Mouse (Mus musculus): ENCODE results near the gene Pde8a. TPM values are rescaled to one million over a fixed set of nuclear protein-coding genes. Genes with fewer than 3 reads are reported as not detected.
"Not testable (repeated sequence)": the region's sequence is repeated elsewhere in the genome, so short reads cannot be mapped to it uniquely, and the experiment has no call there.

Pde8a gene
- total RNA-seq (2021): 10 to 100 TPM; 28.9 to 37.4 TPM
- long read RNA-seq, experiment 1, partial matches to known transcripts: 2 of 4 reads
- long read RNA-seq, experiment 1, other reads (novel, unspliced or antisense): 1 of 4 reads
- long read RNA-seq, experiment 2, partial matches to known transcripts: 2 of 6 reads
- long read RNA-seq, experiment 2, other reads (novel, unspliced or antisense): 0 of 6 reads

GRCm38 (mm10) chr7:81213347-81214152 lies at the start of gene Pde8a:
Gene Pde8a (plus strand): TSS chr7:81213596.
- DNase-seq: peak; percentile 48 to 77

GRCm38 (mm10) chr7:81164411-81164810 lies 49.0 kb upstream of the Pde8a start:
- no peak for DNase-seq

GRCm38 (mm10) chr7:81167124-81167523 lies 46.3 kb upstream of the Pde8a start:
- DNase-seq: peak; percentile 38 to 42

- no peak for DNase-seq
Measured at GRCm38 (mm10) chr7:81169351-81169750, 44.0 kb upstream of the Pde8a start.

- no peak for DNase-seq
Measured at GRCm38 (mm10) chr7:81173931-81174330, 39.5 kb upstream of the Pde8a start.

GRCm38 (mm10) chr7:81174654-81175053 lies 38.7 kb upstream of the Pde8a start:
- DNase-seq: no peak

GRCm38 (mm10) chr7:81176187-81176769 lies 37.1 kb upstream of the Pde8a start:
- DNase-seq: no peak

- no peak for DNase-seq
Measured at GRCm38 (mm10) chr7:81179494-81179893, 33.9 kb upstream of the Pde8a start.

- peak; percentile 64 to 67 for DNase-seq
Measured at GRCm38 (mm10) chr7:81182492-81183175, 30.8 kb upstream of the Pde8a start.

GRCm38 (mm10) chr7:81183181-81183580 lies 30.2 kb upstream of the Pde8a start:
- no peak for DNase-seq

- DNase-seq: no peak
Measured at GRCm38 (mm10) chr7:81184136-81184535, 29.3 kb upstream of the Pde8a start.

- no peak for DNase-seq
Measured at GRCm38 (mm10) chr7:81184651-81185050, 28.7 kb upstream of the Pde8a start.

GRCm38 (mm10) chr7:81186036-81186435 lies 27.4 kb upstream of the Pde8a start:
- peak; percentile 26 to 51 for DNase-seq

- peak in 1 of 2 experiments; percentile 19 for DNase-seq
Measured at GRCm38 (mm10) chr7:81189180-81189579, 24.2 kb upstream of the Pde8a start.

- DNase-seq: no peak
Measured at GRCm38 (mm10) chr7:81195509-81195908, 17.9 kb upstream of the Pde8a start.

GRCm38 (mm10) chr7:81196796-81197195 lies 16.6 kb upstream of the Pde8a start:
- no peak for DNase-seq

- peak; percentile 67 to 81 for DNase-seq
Measured at GRCm38 (mm10) chr7:81198538-81198937, 14.9 kb upstream of the Pde8a start.

- DNase-seq: no peak
Measured at GRCm38 (mm10) chr7:81199109-81199508, 14.3 kb upstream of the Pde8a start.

GRCm38 (mm10) chr7:81199757-81200156 lies 13.6 kb upstream of the Pde8a start:
- no peak for DNase-seq

- DNase-seq: no peak
Measured at GRCm38 (mm10) chr7:81202389-81202788, 11.0 kb upstream of the Pde8a start.

GRCm38 (mm10) chr7:81203576-81203975 lies 9.8 kb upstream of the Pde8a start:
- DNase-seq: not testable (repeated sequence)

GRCm38 (mm10) chr7:81208944-81209343 lies 4.5 kb upstream of the Pde8a start:
- DNase-seq: peak; percentile 82 to 86

All from adrenal gland, postnatal 36 days (tissue).